Mouse (Mus musculus) neural tube, embryonic 15.5 days (tissue): Measurements from ENCODE around the gene Aif1l. TPM values are rescaled to one million over a fixed set of nuclear protein-coding genes. Genes with fewer than 3 reads are reported as not detected.

Source experiments
- ATAC-seq: fragments of 200-750 bp; cut with Nextera tagmentation; 2 replicates; pipeline ENCODE4 v1.8.0; 2017; ENCODE audit warnings: mild to moderate bottlenecking, moderate TSS enrichment, moderate library complexity; ENCODE audit not compliant: low FRiP score
- H3K27ac ChIP-seq: fragments of 300-500 bp; sonication (generic); replicated peaks from 2 replicates; pipeline ENCODE4 v1.5.1; 2015; ENCODE audit warnings: mild to moderate bottlenecking, inconsistent platforms
- H3K27me3 ChIP-seq: fragments of 300-500 bp; sonication (generic); replicated peaks from 2 replicates; pipeline ENCODE4 v1.6.1; 2015; ENCODE audit warnings: inconsistent platforms
- H3K36me3 ChIP-seq: fragments of 300-500 bp; sonication (generic); 2 replicates; pipeline ENCODE4 v1.6.1; 2015; ENCODE audit warnings: inconsistent platforms
- H3K4me1 ChIP-seq: fragments of 300-500 bp; sonication (generic); 2 replicates; pipeline ENCODE4 v1.6.1; 2015; ENCODE audit warnings: inconsistent platforms
- H3K4me2 ChIP-seq: fragments of 300-500 bp; sonication (generic); 2 replicates; pipeline ENCODE4 v1.6.1; 2015; ENCODE audit warnings: inconsistent platforms, mild to moderate bottlenecking, moderate library complexity
- H3K4me3 ChIP-seq: fragments of 300-500 bp; sonication (generic); replicated peaks from 2 replicates; pipeline ENCODE4 v1.5.1; 2015; ENCODE audit warnings: mild to moderate bottlenecking, inconsistent platforms
- H3K9ac ChIP-seq: fragments of 300-500 bp; sonication (generic); replicated peaks from 2 replicates; pipeline ENCODE4 v1.6.1; 2015; ENCODE audit warnings: mild to moderate bottlenecking, inconsistent platforms
- H3K9me3 ChIP-seq: fragments of 300-500 bp; sonication (generic); replicated peaks from 2 replicates; pipeline ENCODE4 v1.6.1; 2016; ENCODE audit warnings: inconsistent platforms
- WGBS: fragments of 180-500 bp; shearing (Covaris S2); methylation state at CpG from one replicate; pipeline ENCODE4 v1.1.7; 2015; ENCODE audit warnings: mixed read lengths; 5-methylcytosine and 5-hydroxymethylcytosine counted together
- polyA plus RNA-seq: library from polyadenylated mRNA; unstranded; fragments of >200 nt; fragmentation: Nextera tagmentation; extraction: Ambion mirVana; gene quantifications from 2 replicates; pipeline ENCODE4 v1.2.1, GENCODE M21; 2015

Gene Aif1l
- polyA plus RNA-seq, 1 experiment from 2014 or later = 19.5 TPM

DNA sequence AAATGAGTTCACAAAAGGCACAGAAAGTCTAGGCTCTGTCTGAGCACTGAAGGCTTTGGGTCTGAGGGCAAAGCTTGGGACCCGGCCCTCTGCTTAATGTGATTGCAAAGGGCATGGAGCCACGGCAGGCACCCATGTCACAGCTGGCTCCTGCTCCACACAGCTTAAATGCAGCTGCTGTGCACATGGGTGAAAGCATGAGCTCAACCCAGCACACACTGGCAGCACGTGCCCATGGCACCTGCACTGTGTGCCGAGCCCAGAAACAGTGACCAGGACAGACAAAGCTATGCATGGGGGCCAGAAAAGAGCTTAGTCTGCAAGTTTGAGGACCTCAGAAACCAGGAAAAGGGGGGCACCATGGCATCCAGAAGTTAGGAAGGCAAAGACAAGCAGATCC, 26.3 kb upstream of the Aif1l start:
- H3K9me3 ChIP-seq = no peaks in the 10 kb centered on the region
- no peaks in the 10 kb centered on the region for H3K4me1 ChIP-seq
- no peak overlapping the region for H3K4me2 ChIP-seq
- no peaks in the 10 kb centered on the region; the same call in 1 of the 2 replicates for H3K27me3 ChIP-seq
- no peak overlapping the region for H3K9ac ChIP-seq
- WGBS = 78% methylated on average over 4 of the region's 4 CpGs
- no peak overlapping the region for H3K4me3 ChIP-seq
- ATAC-seq = no peak
- no peak overlapping the region for H3K27ac ChIP-seq
- H3K36me3 ChIP-seq = no peaks in the 10 kb centered on the region

DNA sequence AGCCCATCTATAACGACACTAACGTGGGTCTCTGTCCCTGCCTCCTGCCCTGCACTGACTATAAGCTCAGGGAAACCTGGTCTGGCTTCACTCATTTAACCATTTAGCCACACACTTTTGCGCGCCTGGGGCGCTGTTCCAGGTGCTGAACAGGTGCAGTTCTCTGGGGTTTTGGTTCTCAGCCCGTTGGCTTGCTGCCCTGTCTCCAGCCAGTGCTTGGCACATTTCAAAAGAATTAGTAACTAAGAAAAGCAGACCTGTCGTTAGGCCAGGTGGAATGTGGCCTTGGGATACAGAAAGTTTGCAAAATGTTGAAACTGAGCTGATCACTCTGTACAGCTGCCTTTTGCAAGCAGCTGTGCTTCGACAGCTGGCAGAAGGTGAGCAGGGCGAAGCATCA, 25.1 kb upstream of the Aif1l start:
- H3K9me3 ChIP-seq = no peaks in the 10 kb centered on the region
- no peak for ATAC-seq
- no peaks in the 10 kb centered on the region for H3K4me1 ChIP-seq
- no peak overlapping the region for H3K9ac ChIP-seq
- no peaks in the 10 kb centered on the region for H3K36me3 ChIP-seq
- WGBS = 31% methylated on average over 9 of the region's 9 CpGs
- no peak overlapping the region for H3K4me2 ChIP-seq
- no peaks in the 10 kb centered on the region; the same call in 1 of the 2 replicates for H3K27me3 ChIP-seq
- H3K27ac ChIP-seq = no peak overlapping the region
- H3K4me3 ChIP-seq = no peak overlapping the region

DNA sequence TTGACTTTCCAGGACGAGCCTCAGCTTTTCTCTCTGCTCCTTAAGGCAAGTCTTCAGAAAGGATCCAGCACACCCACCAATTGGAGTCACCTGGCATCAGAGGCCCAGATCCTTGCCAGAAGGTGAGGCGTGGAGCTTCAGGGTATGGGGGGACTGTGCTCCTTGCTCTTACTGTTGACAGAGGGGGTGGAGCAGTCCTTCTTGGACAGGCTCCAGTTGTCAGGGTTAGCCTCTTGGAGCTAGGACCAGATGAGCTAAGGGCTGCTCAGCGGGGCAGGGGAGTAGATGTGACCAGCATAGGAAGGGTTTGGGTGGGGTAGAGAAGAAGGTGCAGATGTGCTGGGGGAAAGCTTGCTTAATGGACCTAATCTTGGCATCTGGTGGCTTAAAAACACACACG, 24.0 kb upstream of the Aif1l start:
- Histone ChIP-seq H3K9ac (no peak overlapping the region), H3K27ac (no peak overlapping the region), H3K9me3 (no peaks in the 10 kb centered on the region), H3K27me3 (no peaks in the 10 kb centered on the region; the same call in 1 of the 2 replicates), H3K4me2 (no peak overlapping the region), H3K4me1 (no peaks in the 10 kb centered on the region), H3K4me3 (no peak overlapping the region), H3K36me3 (no peaks in the 10 kb centered on the region)
- ATAC-seq = no peak
- 56% methylated on average over 4 of the region's 4 CpGs for WGBS

DNA sequence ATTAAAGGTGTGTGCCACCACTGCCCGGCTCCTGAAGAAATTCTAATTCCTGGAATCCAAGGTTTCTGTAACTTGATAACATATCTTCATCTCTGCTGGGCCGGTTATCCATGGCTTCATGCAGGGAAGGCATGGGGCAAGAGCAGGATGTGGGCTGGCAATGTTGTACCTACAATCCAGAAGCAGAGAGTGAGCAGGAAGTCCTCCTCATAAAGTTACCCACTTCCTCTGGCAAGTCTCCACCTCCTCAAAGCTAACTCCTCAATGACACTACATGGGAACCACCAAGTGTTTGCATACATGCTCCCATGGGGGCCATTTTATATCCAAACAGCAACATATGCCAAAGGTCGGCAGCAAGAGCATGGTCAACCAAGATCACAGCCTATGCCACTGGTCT, 20.3 kb upstream of the Aif1l start:
- Histone ChIP-seq H3K4me1 (no peaks in the 10 kb centered on the region), H3K27ac (no peak overlapping the region), H3K9ac (no peak overlapping the region), H3K4me3 (no peak overlapping the region), H3K36me3 (no peaks in the 10 kb centered on the region), H3K27me3 (no peaks in the 10 kb centered on the region), H3K9me3 (no peaks in the 10 kb centered on the region), H3K4me2 (no peak overlapping the region)
- no peak for ATAC-seq
- WGBS = 93% methylated on average over 3 of the region's 3 CpGs

DNA sequence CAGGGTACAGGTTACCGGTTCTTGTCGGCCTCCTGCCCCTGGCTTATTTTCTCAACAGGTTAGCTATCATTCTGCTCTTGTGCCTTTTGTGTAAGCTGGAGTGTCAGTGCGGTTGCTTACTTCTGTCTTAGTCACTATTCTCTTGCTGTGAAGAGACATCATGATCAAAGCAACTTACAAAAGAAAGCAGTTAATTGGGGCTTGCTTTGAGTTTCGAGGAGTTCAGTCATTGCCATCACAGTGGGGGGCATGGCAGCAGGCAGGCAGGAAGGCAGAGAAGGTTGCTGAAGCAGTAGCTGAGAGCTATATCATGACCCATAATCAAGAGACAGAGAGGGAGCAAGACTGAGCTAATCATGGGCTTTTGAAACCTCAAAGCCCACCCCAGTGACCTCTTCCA, 15.4 kb upstream of the Aif1l start:
- H3K4me2 ChIP-seq = no peak overlapping the region
- H3K9me3 ChIP-seq = no peaks in the 10 kb centered on the region
- no peaks in the 10 kb centered on the region for H3K4me1 ChIP-seq
- no peaks in the 10 kb centered on the region for H3K27me3 ChIP-seq
- no peak overlapping the region for H3K4me3 ChIP-seq
- ATAC-seq = no peak
- no peaks in the 10 kb centered on the region for H3K36me3 ChIP-seq
- H3K9ac ChIP-seq = no peak overlapping the region
- 13% methylated on average over 4 of the region's 4 CpGs for WGBS
- no peak overlapping the region for H3K27ac ChIP-seq

DNA sequence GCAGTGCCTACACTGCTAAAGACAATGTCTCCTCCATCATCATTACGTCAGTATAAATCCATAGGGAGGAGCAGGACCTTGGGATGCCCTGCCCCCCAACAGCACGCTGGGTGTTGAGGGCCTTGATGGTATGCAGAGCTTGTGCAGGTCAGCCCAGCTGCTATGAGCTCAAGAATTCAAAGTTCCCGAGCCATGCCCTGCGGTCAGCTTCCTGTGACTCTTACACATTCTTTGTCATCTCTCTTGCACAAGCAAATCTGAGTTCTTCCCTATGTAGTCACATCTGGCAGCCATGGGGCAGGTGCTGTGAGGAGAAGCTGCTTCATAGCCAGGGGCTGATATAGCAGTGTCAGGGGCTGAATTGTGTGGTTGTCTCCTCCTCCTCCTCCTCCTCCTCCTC, 14.9 kb upstream of the Aif1l start:
- H3K4me1 ChIP-seq = no peaks in the 10 kb centered on the region
- H3K27ac ChIP-seq = no peak overlapping the region
- H3K9me3 ChIP-seq = no peaks in the 10 kb centered on the region
- H3K4me2 ChIP-seq = no peak overlapping the region
- H3K27me3 ChIP-seq = no peaks in the 10 kb centered on the region
- WGBS = 15% methylated on average over 4 of the region's 4 CpGs
- no peak overlapping the region for H3K4me3 ChIP-seq
- no peak for ATAC-seq
- H3K9ac ChIP-seq = no peak overlapping the region
- no peaks in the 10 kb centered on the region for H3K36me3 ChIP-seq

DNA sequence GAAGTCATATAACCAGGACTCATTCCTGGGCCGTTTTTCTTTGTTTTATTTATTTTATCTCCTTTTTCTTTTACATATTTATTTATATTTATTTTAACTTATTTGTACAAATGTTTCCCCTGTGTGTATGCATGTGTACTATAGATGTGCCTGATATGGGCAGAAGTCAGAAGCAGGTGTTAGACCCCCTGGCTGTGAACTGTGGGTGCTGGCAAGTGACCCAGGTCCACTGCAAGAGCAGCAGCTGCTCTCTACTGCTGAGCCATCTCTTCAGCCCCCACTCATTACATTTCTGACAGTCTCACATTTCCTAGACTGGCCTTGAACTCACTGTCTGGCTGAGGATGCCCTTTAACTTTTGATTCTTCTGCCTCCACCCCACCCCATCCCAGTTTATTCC, 11.6 kb upstream of the Aif1l start:
- no peak overlapping the region for H3K27ac ChIP-seq
- H3K36me3 ChIP-seq = no peaks in the 10 kb centered on the region
- WGBS = 91% methylated on average over 1 of the region's 1 CpGs
- H3K4me3 ChIP-seq = no peak overlapping the region
- H3K9me3 ChIP-seq = no peaks in the 10 kb centered on the region
- H3K4me1 ChIP-seq = no peaks in the 10 kb centered on the region
- no peak overlapping the region for H3K4me2 ChIP-seq
- ATAC-seq = no peak
- H3K27me3 ChIP-seq = no peaks in the 10 kb centered on the region
- H3K9ac ChIP-seq = no peak overlapping the region

DNA sequence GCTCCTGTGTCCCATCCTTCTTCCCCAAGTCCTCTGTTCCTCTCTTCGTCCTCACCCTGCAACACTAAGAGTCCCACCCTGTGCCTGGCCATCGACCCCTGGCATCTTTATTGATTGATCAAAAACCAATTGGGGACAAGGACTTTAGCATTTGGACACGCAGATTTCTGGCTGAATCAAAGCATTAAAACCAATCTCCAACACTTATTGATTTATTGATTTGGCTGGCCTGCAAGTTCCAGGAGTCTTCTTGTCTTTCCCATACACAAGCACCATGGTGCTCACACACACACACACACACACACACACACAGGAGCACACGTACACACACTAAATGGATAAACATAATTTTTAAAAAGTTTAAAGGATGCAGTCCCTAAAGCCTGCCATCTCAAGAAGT, 6.9 kb upstream of the Aif1l start:
- H3K27me3 ChIP-seq = 0 out of 2 replicates have a peak, but pooled peaks cover 2% of the 10 kb centered on the region
- H3K9ac ChIP-seq = no peak overlapping the region
- no peak for ATAC-seq
- WGBS = 73% methylated on average over 4 of the region's 4 CpGs
- no peak overlapping the region for H3K4me3 ChIP-seq
- no peak overlapping the region for H3K4me2 ChIP-seq
- H3K27ac ChIP-seq = no peak overlapping the region
- H3K9me3 ChIP-seq = no peaks in the 10 kb centered on the region
- no peaks in the 10 kb centered on the region for H3K4me1 ChIP-seq
- H3K36me3 ChIP-seq = no peaks in the 10 kb centered on the region

DNA sequence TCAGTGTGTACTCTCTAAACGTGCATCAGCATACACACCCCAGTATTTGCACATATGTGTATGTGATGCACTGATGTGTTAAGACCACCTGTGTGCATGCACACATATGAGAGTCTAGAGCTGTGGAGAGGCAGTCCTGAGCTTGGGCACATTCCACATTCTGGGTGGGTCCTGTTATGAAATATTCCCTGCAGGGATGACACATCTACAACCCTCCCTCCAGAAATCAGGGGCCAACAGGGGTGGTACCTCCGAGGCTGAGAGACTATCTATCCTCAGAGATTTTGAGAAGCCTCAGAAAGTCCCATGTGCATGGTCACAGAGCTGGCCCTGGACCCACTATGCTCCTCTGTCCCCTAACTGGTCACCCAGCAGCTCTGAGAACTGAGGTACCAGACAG, 4.4 kb upstream of the Aif1l start:
- ATAC-seq = no peak
- Histone ChIP-seq H3K4me2 (no peak overlapping the region), H3K4me3 (no peak overlapping the region), H3K27ac (no peak overlapping the region), H3K9ac (no peak overlapping the region), H3K9me3 (no peaks in the 10 kb centered on the region), H3K36me3 (no peaks in the 10 kb centered on the region), H3K4me1 (peaks cover 11% of the 10 kb centered on the region), H3K27me3 (peaks cover 11% of the 10 kb centered on the region)
- 76% methylated on average over 2 of the region's 2 CpGs for WGBS

DNA sequence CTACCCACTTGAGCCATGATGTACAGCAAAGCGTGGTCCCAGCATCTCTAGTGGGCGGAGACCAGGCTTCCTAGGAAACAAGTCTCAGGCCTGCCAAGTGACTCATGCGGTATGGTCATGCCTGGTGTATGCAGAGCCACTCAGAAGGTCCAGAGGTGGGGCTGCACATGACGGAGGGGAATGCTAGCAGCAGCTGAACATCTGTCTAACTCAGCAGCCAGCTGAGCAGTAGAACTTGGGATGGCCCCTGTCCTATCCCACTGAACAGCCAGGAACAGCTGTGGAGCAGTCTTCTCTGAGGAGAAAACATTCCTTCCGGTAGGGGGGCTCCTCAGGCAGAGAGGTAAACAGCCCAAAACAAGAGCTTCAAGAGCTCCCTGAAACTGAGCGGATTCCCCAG, 1.5 kb upstream of the Aif1l start:
- H3K9ac ChIP-seq = no peak overlapping the region
- no peak for ATAC-seq
- peaks cover 25% of the 10 kb centered on the region for H3K4me1 ChIP-seq
- no peaks in the 10 kb centered on the region for H3K9me3 ChIP-seq
- no peak overlapping the region for H3K4me2 ChIP-seq
- H3K27me3 ChIP-seq = peaks cover 14% of the 10 kb centered on the region
- WGBS = 80% methylated on average over 6 of the region's 6 CpGs
- no peak overlapping the region for H3K27ac ChIP-seq
- no peaks in the 10 kb centered on the region for H3K36me3 ChIP-seq
- no peak overlapping the region for H3K4me3 ChIP-seq

DNA sequence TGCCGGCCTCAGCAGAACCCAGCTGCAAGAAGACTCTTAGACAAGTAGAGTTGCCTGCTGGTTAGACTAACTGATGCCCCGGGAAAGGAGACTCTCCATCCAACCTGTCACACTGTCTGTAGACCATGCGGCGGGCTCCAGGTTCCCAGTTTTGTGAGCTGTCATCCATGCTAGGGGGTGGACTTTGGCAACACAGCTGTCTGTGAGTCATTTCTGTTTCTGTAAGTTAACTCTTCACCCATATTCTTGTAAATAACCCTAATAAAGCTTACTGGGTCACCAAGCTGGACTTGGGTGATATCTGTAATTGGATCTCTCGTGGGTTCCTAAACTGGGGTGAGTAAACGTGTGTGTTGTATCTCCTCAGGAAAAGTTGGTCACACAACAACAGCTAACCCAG, 1.1 kb upstream of the Aif1l start:
- Histone ChIP-seq H3K4me2 (no peak overlapping the region), H3K36me3 (no peaks in the 10 kb centered on the region), H3K9me3 (no peaks in the 10 kb centered on the region), H3K4me1 (peaks cover 25% of the 10 kb centered on the region), H3K4me3 (no peak overlapping the region), H3K27me3 (peaks cover 14% of the 10 kb centered on the region), H3K9ac (no peak overlapping the region), H3K27ac (no peak overlapping the region)
- 77% methylated on average over 6 of the region's 6 CpGs for WGBS
- ATAC-seq = no peak

DNA sequence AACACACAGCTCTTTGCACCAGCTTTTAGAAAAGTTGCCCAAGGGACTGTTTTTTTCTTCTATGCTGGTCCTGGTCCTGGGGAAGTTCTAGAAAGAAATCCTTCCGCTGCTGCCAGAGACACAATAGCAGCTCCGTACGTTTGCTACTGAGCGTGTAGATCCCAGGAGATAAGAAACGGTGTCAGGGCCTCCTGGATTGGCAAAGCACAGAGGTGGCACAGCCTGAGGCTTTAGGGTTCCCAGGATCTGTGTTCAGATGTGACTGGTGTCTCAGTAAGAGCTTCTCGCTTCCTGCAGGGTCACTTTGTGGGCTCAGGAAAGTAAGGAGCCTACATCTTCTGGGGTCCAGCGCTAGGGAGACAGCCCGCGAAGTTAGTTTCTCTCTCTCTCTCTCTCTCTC, 1.0 kb downstream of the Aif1l start:
- Histone ChIP-seq H3K27ac (no peak overlapping the region; the same call in 1 of the 2 replicates), H3K9me3 (no peaks in the 10 kb centered on the region), H3K4me1 (peaks cover 25% of the 10 kb centered on the region), H3K36me3 (no peaks in the 10 kb centered on the region), H3K27me3 (peaks cover 12% of the 10 kb centered on the region), H3K4me2 (peak overlapping the region; percentile 98), H3K4me3 (peak overlapping the region; percentile 63), H3K9ac (peak overlapping the region; percentile 63)
- no peak for ATAC-seq
- WGBS = 27% methylated on average over 9 of the region's 9 CpGs

DNA sequence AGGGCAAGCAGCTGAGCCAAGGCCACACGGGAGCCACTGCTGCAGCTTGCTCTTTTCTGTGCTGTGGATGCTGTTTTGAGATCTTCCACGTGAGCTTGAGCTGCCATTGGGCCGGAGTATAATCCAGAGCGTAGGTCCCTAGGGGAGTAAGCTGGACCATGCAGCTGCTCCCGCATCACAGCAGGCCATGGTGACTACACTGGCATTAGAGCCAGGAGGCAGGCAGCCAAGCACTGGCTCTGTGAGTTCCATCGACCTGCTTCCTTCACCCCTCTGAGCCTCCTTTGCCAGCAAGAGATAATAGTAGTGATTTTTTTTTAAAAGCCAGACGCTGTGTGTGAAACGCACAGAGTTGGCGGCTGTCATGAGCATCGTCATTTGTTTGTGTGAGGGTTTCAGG, 2.3 kb downstream of the Aif1l start:
- no peak for ATAC-seq
- peaks cover 12% of the 10 kb centered on the region for H3K27me3 ChIP-seq
- 68% methylated on average over 10 of the region's 10 CpGs for WGBS

More for the DNA sequence above, 2.3 kb downstream of the Aif1l start:
- H3K4me2 ChIP-seq = peak overlapping the region; percentile 98; the same call in 1 of the 2 replicates
- no peak overlapping the region for H3K9ac ChIP-seq
- no peak overlapping the region for H3K4me3 ChIP-seq
- H3K27ac ChIP-seq = 0 out of 2 replicates have a peak overlapping the region, but pooled peaks have one; percentile 18
- H3K36me3 ChIP-seq = no peaks in the 10 kb centered on the region
- H3K9me3 ChIP-seq = no peaks in the 10 kb centered on the region
- H3K4me1 ChIP-seq = peaks cover 25% of the 10 kb centered on the region
